Mouse (Mus musculus) kidney, postnatal 0 days (tissue): Measurements from ENCODE around the gene Shank1. TPM values are rescaled to one million over a fixed set of nuclear protein-coding genes. Genes with fewer than 3 reads are reported as not detected.

Experiments
- ATAC-seq: fragments of 200-750 bp; cut with Nextera tagmentation; replicated peaks from 2 replicates; pipeline ENCODE4 v1.8.0; 2017; ENCODE audit warnings: low read depth, moderate number of reproducible peaks, moderate TSS enrichment, moderate library complexity; ENCODE audit not compliant: low FRiP score
- DNase-seq: peaks from one replicate; pipeline ENCODE4 v3.0.0-alpha.2; 2016; ENCODE audit warnings: low spot score
- H3K27ac ChIP-seq: fragments of 300-500 bp; sonication (generic); 2 replicates; pipeline ENCODE4 v1.5.1; 2014; ENCODE audit warnings: mild to moderate bottlenecking
- H3K27me3 ChIP-seq: fragments of 300-500 bp; sonication (generic); 2 replicates; pipeline ENCODE4 v1.6.1; 2014; ENCODE audit warnings: low read length, mixed read lengths; ENCODE audit not compliant: insufficient read depth
- H3K36me3 ChIP-seq: fragments of 300-500 bp; sonication (generic); 2 replicates; pipeline ENCODE4 v1.6.1; 2014; ENCODE audit warnings: low read length, mixed read lengths; ENCODE audit not compliant: insufficient read depth
- H3K4me1 ChIP-seq: fragments of 300-500 bp; sonication (generic); replicated peaks from 2 replicates; pipeline ENCODE4 v1.6.1; 2014; ENCODE audit warnings: antibody characterized with exemption, low read length, mixed read lengths; ENCODE audit not compliant: insufficient read depth
- H3K4me2 ChIP-seq: fragments of 300-500 bp; sonication (generic); 2 replicates; pipeline ENCODE4 v1.6.1; 2014; ENCODE audit warnings: mild to moderate bottlenecking, low read length, moderate library complexity, mixed read lengths
- H3K4me3 ChIP-seq: fragments of 300-500 bp; sonication (generic); replicated peaks from 2 replicates; pipeline ENCODE4 v1.5.1; 2014; ENCODE audit warnings: low read depth, low read length
- H3K9ac ChIP-seq: fragments of 300-500 bp; sonication (generic); 2 replicates; pipeline ENCODE4 v1.6.1; 2014; ENCODE audit warnings: low read depth, low read length
- H3K9me3 ChIP-seq: fragments of 300-500 bp; sonication (generic); replicated peaks from 2 replicates; pipeline ENCODE4 v1.6.1; 2016; ENCODE audit warnings: low read length, inconsistent platforms, mixed read lengths
- CTCF ChIP-seq: IDR thresholded peaks from 2 replicates; pipeline ENCODE4 v1.5.1; 2016; ENCODE audit warnings: antibody characterized with exemption, low read depth, mild to moderate bottlenecking, moderate library complexity
- WGBS: fragments of 180-500 bp; shearing (Covaris S2); extraction: QIAGEN DNeasy Blood & Tissue Kit; methylation state at CpG from one replicate; pipeline ENCODE4 v1.1.7; 2014; 5-methylcytosine and 5-hydroxymethylcytosine counted together
- polyA plus RNA-seq: library from polyadenylated mRNA; unstranded; fragments of >200 nt; fragmentation: Nextera tagmentation; extraction: Ambion mirVana; gene quantifications from 2 replicates; pipeline ENCODE4 v1.2.1, GENCODE M21; 2015

The Shank1 gene
- polyA plus RNA-seq, 1 experiment from 2014 or later, result 0.68 TPM

GRCm38 (mm10) chr7:44344622-44345021 lies 34.6 kb downstream of the Shank1 start:
- Histone ChIP-seq H3K4me2 (no peak overlapping the region), H3K27me3 (peaks cover 2% of the 10 kb centered on the region; the same call in 1 of the 2 replicates), H3K36me3 (no peaks in the 10 kb centered on the region; the same call in 1 of the 2 replicates), H3K4me1 (no peaks in the 10 kb centered on the region), H3K27ac (no peak overlapping the region), H3K9ac (no peak overlapping the region), H3K4me3 (no peak overlapping the region), H3K9me3 (no peaks in the 10 kb centered on the region)
- WGBS, result 60% methylated on average over 12 of the region's 12 CpGs
- no peak for TF ChIP-seq CTCF
- ATAC-seq (no peak), DNase-seq (no peak)

- TF ChIP-seq CTCF, result no peak
- Histone ChIP-seq H3K9me3 (no peaks in the 10 kb centered on the region), H3K4me3 (no peak overlapping the region), H3K27me3 (peaks cover 42% of the 10 kb centered on the region), H3K27ac (no peak overlapping the region), H3K9ac (no peak overlapping the region), H3K4me1 (peaks cover 3% of the 10 kb centered on the region; the same call in 1 of the 2 replicates), H3K4me2 (no peak overlapping the region), H3K36me3 (no peaks in the 10 kb centered on the region)
- 7% methylated on average over 3 of the region's 3 CpGs for WGBS
- DNase-seq (no peak), ATAC-seq (no peak)
Measured at GRCm38 (mm10) chr7:44349043-44349442, 39.0 kb downstream of the Shank1 start.

GRCm38 (mm10) chr7:44350957-44351711 lies 41.1 kb downstream of the Shank1 start:
- peak overlapping the region; percentile 22 for H3K4me3 ChIP-seq
- H3K9ac ChIP-seq, result peak overlapping the region; percentile 42; the same call in 1 of the 2 replicates
- TF ChIP-seq CTCF, result peak; percentile 90
- no peaks in the 10 kb centered on the region for H3K9me3 ChIP-seq
- peaks cover 57% of the 10 kb centered on the region for H3K27me3 ChIP-seq
- no peaks in the 10 kb centered on the region for H3K36me3 ChIP-seq
- peaks cover 3% of the 10 kb centered on the region; the same call in 1 of the 2 replicates for H3K4me1 ChIP-seq
- DNase-seq (peak; percentile 95), ATAC-seq (peak; percentile 30; the same call in 1 of the 2 replicates)
- WGBS, result 2% methylated on average over 25 of the region's 25 CpGs
- H3K4me2 ChIP-seq, result peak overlapping the region; percentile 57
- no peak overlapping the region for H3K27ac ChIP-seq

GRCm38 (mm10) chr7:44351881-44352749 lies 42.1 kb downstream of the Shank1 start:
- Histone ChIP-seq H3K36me3 (no peaks in the 10 kb centered on the region), H3K27me3 (peaks cover 65% of the 10 kb centered on the region), H3K4me3 (0 out of 2 replicates have a peak overlapping the region, but pooled peaks have one; percentile 2), H3K27ac (no peak overlapping the region), H3K4me1 (peaks cover 3% of the 10 kb centered on the region; the same call in 1 of the 2 replicates), H3K9ac (no peak overlapping the region), H3K4me2 (0 out of 2 replicates have a peak overlapping the region, but pooled peaks have one; percentile 6), H3K9me3 (no peaks in the 10 kb centered on the region)
- no peak for ATAC-seq
- TF ChIP-seq CTCF, result no peak
- DNase-seq, result no peak
- 3% methylated on average over 71 of the region's 71 CpGs for WGBS

GRCm38 (mm10) chr7:44352750-44353600 lies 42.9 kb downstream of the Shank1 start:
- no peak; the same call in 1 of the 2 replicates for ATAC-seq
- TF ChIP-seq CTCF, result no peak
- no peaks in the 10 kb centered on the region for H3K9me3 ChIP-seq
- H3K4me3 ChIP-seq, result 0 out of 2 replicates have a peak overlapping the region, but pooled peaks have one; percentile 14
- H3K27me3 ChIP-seq, result peaks cover 71% of the 10 kb centered on the region
- H3K27ac ChIP-seq, result no peak overlapping the region
- H3K4me1 ChIP-seq, result peaks cover 3% of the 10 kb centered on the region; the same call in 1 of the 2 replicates
- 0 out of 2 replicates have a peak overlapping the region, but pooled peaks have one; percentile 6 for H3K4me2 ChIP-seq
- H3K36me3 ChIP-seq, result no peaks in the 10 kb centered on the region
- no peak for DNase-seq
- H3K9ac ChIP-seq, result no peak overlapping the region
- 4% methylated on average over 65 of the region's 71 CpGs for WGBS
